Mouse (Mus musculus): ENCODE data around the gene Fam171a1. TPM values are rescaled to one million over a fixed set of nuclear protein-coding genes. Genes with fewer than 3 reads are reported as not detected.
"Not testable (repeated sequence)": the region's sequence is repeated elsewhere in the genome, so short reads cannot be mapped to it uniquely, and the experiment has no call there.

Gene Fam171a1
- polyA plus RNA-seq, 1 experiment from 2014 or later = 27.4 TPM

GRCm38 (mm10) chr2:3171774-3172173 is 57.8 kb downstream of the Fam171a1 start:
- 0 out of 2 replicates have a peak, but pooled peaks have one; percentile 47 for ATAC-seq (replicated peaks; ENCODE audit: insufficient number of reproducible peaks, low FRiP score, low TSS enrichment)
- peak overlapping the region; percentile 14; the same call in 1 of the 2 replicates for H3K4me2 ChIP-seq

GRCm38 (mm10) chr2:3172656-3173055 is 58.6 kb downstream of the Fam171a1 start:
- WGBS (ENCODE audit: insufficient replicate concordance) = 31% methylated on average over 3 of the region's 3 CpGs
- no peaks in the 10 kb centered on the region for H3K36me3 ChIP-seq (ENCODE audit: control insufficient read depth, insufficient read depth, low read length)
- peak overlapping the region; percentile 81 for H3K27ac ChIP-seq (ENCODE audit: low read depth, low read length)
- H3K4me2 ChIP-seq = no peak overlapping the region
- no peak overlapping the region for H3K9ac ChIP-seq (ENCODE audit: low read depth, low read length)
- 0 out of 2 replicates have a peak, but pooled peaks have one; percentile 31 for ATAC-seq (replicated peaks; ENCODE audit: insufficient number of reproducible peaks, low FRiP score, low TSS enrichment)
- H3K4me1 ChIP-seq (ENCODE audit: control insufficient read depth, insufficient read depth, low read length) = peaks cover 52% of the 10 kb centered on the region
- no peaks in the 10 kb centered on the region for H3K9me3 ChIP-seq (replicated peaks; ENCODE audit: control insufficient read depth, low read length)
- H3K27me3 ChIP-seq (ENCODE audit: control insufficient read depth, insufficient read depth, low read length) = no peaks in the 10 kb centered on the region
- H3K4me3 ChIP-seq (ENCODE audit: low read depth, low read length) = no peak overlapping the region

More at GRCm38 (mm10) chr2:3171774-3172173, 57.8 kb downstream of the Fam171a1 start:
- H3K4me3 ChIP-seq (ENCODE audit: low read depth, low read length) = no peak overlapping the region
- H3K36me3 ChIP-seq (ENCODE audit: control insufficient read depth, insufficient read depth, low read length) = no peaks in the 10 kb centered on the region
- peak overlapping the region; percentile 81 for H3K27ac ChIP-seq (ENCODE audit: low read depth, low read length)
- 8% methylated on average over 3 of the region's 3 CpGs for WGBS (ENCODE audit: insufficient replicate concordance)
- no peaks in the 10 kb centered on the region for H3K27me3 ChIP-seq (ENCODE audit: control insufficient read depth, insufficient read depth, low read length)
- H3K9me3 ChIP-seq (replicated peaks; ENCODE audit: control insufficient read depth, low read length) = no peaks in the 10 kb centered on the region
- no peak overlapping the region for H3K9ac ChIP-seq (ENCODE audit: low read depth, low read length)
- peaks cover 60% of the 10 kb centered on the region for H3K4me1 ChIP-seq (ENCODE audit: control insufficient read depth, insufficient read depth, low read length)

GRCm38 (mm10) chr2:3174890-3175289 is 60.9 kb downstream of the Fam171a1 start:
- no peak overlapping the region for H3K4me3 ChIP-seq (ENCODE audit: low read depth, low read length)
- H3K27me3 ChIP-seq (ENCODE audit: control insufficient read depth, insufficient read depth, low read length) = no peaks in the 10 kb centered on the region
- no peak overlapping the region for H3K4me2 ChIP-seq
- H3K36me3 ChIP-seq (ENCODE audit: control insufficient read depth, insufficient read depth, low read length) = no peaks in the 10 kb centered on the region
- H3K4me1 ChIP-seq (ENCODE audit: control insufficient read depth, insufficient read depth, low read length) = peaks cover 45% of the 10 kb centered on the region
- H3K27ac ChIP-seq (ENCODE audit: low read depth, low read length) = no peak overlapping the region
- no peaks in the 10 kb centered on the region for H3K9me3 ChIP-seq (replicated peaks; ENCODE audit: control insufficient read depth, low read length)
- WGBS (ENCODE audit: insufficient replicate concordance) = 89% methylated on average over 5 of the region's 5 CpGs
- no peak overlapping the region for H3K9ac ChIP-seq (ENCODE audit: low read depth, low read length)
- ATAC-seq (replicated peaks; ENCODE audit: insufficient number of reproducible peaks, low FRiP score, low TSS enrichment) = no peak

GRCm38 (mm10) chr2:3175988-3176387 is 62.0 kb downstream of the Fam171a1 start:
- not testable (repeated sequence) for H3K9ac ChIP-seq (ENCODE audit: low read depth, low read length); H3K27me3 ChIP-seq (ENCODE audit: control insufficient read depth, insufficient read depth, low read length); H3K27ac ChIP-seq (ENCODE audit: low read depth, low read length); H3K4me2 ChIP-seq; ATAC-seq (replicated peaks; ENCODE audit: insufficient number of reproducible peaks, low FRiP score, low TSS enrichment); H3K36me3 ChIP-seq (ENCODE audit: control insufficient read depth, insufficient read depth, low read length); H3K9me3 ChIP-seq (replicated peaks; ENCODE audit: control insufficient read depth, low read length); H3K4me3 ChIP-seq (ENCODE audit: low read depth, low read length)
- peaks cover 46% of the 10 kb centered on the region for H3K4me1 ChIP-seq (ENCODE audit: control insufficient read depth, insufficient read depth, low read length)
- 86% methylated on average over 4 of the region's 4 CpGs for WGBS (ENCODE audit: insufficient replicate concordance)

GRCm38 (mm10) chr2:3176751-3177150 is 62.7 kb downstream of the Fam171a1 start:
- no peaks in the 10 kb centered on the region for H3K27me3 ChIP-seq (ENCODE audit: control insufficient read depth, insufficient read depth, low read length)
- no peak overlapping the region for H3K4me2 ChIP-seq
- H3K9me3 ChIP-seq (replicated peaks; ENCODE audit: control insufficient read depth, low read length) = no peaks in the 10 kb centered on the region
- no peak overlapping the region for H3K4me3 ChIP-seq (ENCODE audit: low read depth, low read length)
- 77% methylated on average over 3 of the region's 3 CpGs for WGBS (ENCODE audit: insufficient replicate concordance)
- no peak overlapping the region for H3K27ac ChIP-seq (ENCODE audit: low read depth, low read length)
- H3K36me3 ChIP-seq (ENCODE audit: control insufficient read depth, insufficient read depth, low read length) = no peaks in the 10 kb centered on the region
- ATAC-seq (replicated peaks; ENCODE audit: insufficient number of reproducible peaks, low FRiP score, low TSS enrichment) = no peak
- no peak overlapping the region for H3K9ac ChIP-seq (ENCODE audit: low read depth, low read length)
- peaks cover 48% of the 10 kb centered on the region for H3K4me1 ChIP-seq (ENCODE audit: control insufficient read depth, insufficient read depth, low read length)

- Histone ChIP-seq H3K27ac (ENCODE audit: low read depth, low read length) (no peak overlapping the region), H3K27me3 (ENCODE audit: control insufficient read depth, insufficient read depth, low read length) (no peaks in the 10 kb centered on the region), H3K4me1 (ENCODE audit: control insufficient read depth, insufficient read depth, low read length) (peaks cover 31% of the 10 kb centered on the region), H3K9ac (ENCODE audit: low read depth, low read length) (no peak overlapping the region), H3K9me3 (replicated peaks; ENCODE audit: control insufficient read depth, low read length) (no peaks in the 10 kb centered on the region), H3K4me2 (no peak overlapping the region), H3K36me3 (ENCODE audit: control insufficient read depth, insufficient read depth, low read length) (no peaks in the 10 kb centered on the region), H3K4me3 (ENCODE audit: low read depth, low read length) (no peak overlapping the region)
- no peak for ATAC-seq (replicated peaks; ENCODE audit: insufficient number of reproducible peaks, low FRiP score, low TSS enrichment)
- 66% methylated on average over 4 of the region's 4 CpGs for WGBS (ENCODE audit: insufficient replicate concordance)
Observed at GRCm38 (mm10) chr2:3180550-3180949, 66.5 kb downstream of the Fam171a1 start.

GRCm38 (mm10) chr2:3183656-3184055 is 69.6 kb downstream of the Fam171a1 start:
- no peaks in the 10 kb centered on the region; the same call in 1 of the 2 replicates for H3K36me3 ChIP-seq (ENCODE audit: control insufficient read depth, insufficient read depth, low read length)
- 88% methylated on average over 5 of the region's 5 CpGs for WGBS (ENCODE audit: insufficient replicate concordance)
- no peaks in the 10 kb centered on the region for H3K27me3 ChIP-seq (ENCODE audit: control insufficient read depth, insufficient read depth, low read length)
- H3K4me3 ChIP-seq (ENCODE audit: low read depth, low read length) = no peak overlapping the region
- no peak for ATAC-seq (replicated peaks; ENCODE audit: insufficient number of reproducible peaks, low FRiP score, low TSS enrichment)
- H3K4me2 ChIP-seq = no peak overlapping the region
- H3K27ac ChIP-seq (ENCODE audit: low read depth, low read length) = no peak overlapping the region
- no peak overlapping the region for H3K9ac ChIP-seq (ENCODE audit: low read depth, low read length)
- H3K4me1 ChIP-seq (ENCODE audit: control insufficient read depth, insufficient read depth, low read length) = peaks cover 29% of the 10 kb centered on the region
- H3K9me3 ChIP-seq (replicated peaks; ENCODE audit: control insufficient read depth, low read length) = no peaks in the 10 kb centered on the region

- H3K36me3 ChIP-seq (ENCODE audit: control insufficient read depth, insufficient read depth, low read length) = no peaks in the 10 kb centered on the region; the same call in none of the 2 replicates
- H3K4me3 ChIP-seq (ENCODE audit: low read depth, low read length) = no peak overlapping the region
- H3K27me3 ChIP-seq (ENCODE audit: control insufficient read depth, insufficient read depth, low read length) = no peaks in the 10 kb centered on the region
- H3K4me2 ChIP-seq = no peak overlapping the region
- H3K9ac ChIP-seq (ENCODE audit: low read depth, low read length) = no peak overlapping the region
- peaks cover 13% of the 10 kb centered on the region for H3K4me1 ChIP-seq (ENCODE audit: control insufficient read depth, insufficient read depth, low read length)
- no peak for ATAC-seq (replicated peaks; ENCODE audit: insufficient number of reproducible peaks, low FRiP score, low TSS enrichment)
- no peaks in the 10 kb centered on the region for H3K9me3 ChIP-seq (replicated peaks; ENCODE audit: control insufficient read depth, low read length)
- no peak overlapping the region for H3K27ac ChIP-seq (ENCODE audit: low read depth, low read length)
- 84% methylated on average over 5 of the region's 5 CpGs for WGBS (ENCODE audit: insufficient replicate concordance)
Observed at GRCm38 (mm10) chr2:3185335-3185734, 71.3 kb downstream of the Fam171a1 start.

GRCm38 (mm10) chr2:3188745-3189475 is 74.9 kb downstream of the Fam171a1 start:
- H3K27ac ChIP-seq (ENCODE audit: low read depth, low read length) = no peak overlapping the region
- ATAC-seq (replicated peaks; ENCODE audit: insufficient number of reproducible peaks, low FRiP score, low TSS enrichment) = no peak
- no peak overlapping the region for H3K4me3 ChIP-seq (ENCODE audit: low read depth, low read length)
- H3K36me3 ChIP-seq (ENCODE audit: control insufficient read depth, insufficient read depth, low read length) = no peaks in the 10 kb centered on the region; the same call in none of the 2 replicates
- no peaks in the 10 kb centered on the region for H3K27me3 ChIP-seq (ENCODE audit: control insufficient read depth, insufficient read depth, low read length)
- 75% methylated on average over 10 of the region's 10 CpGs for WGBS (ENCODE audit: insufficient replicate concordance)
- no peak overlapping the region for H3K9ac ChIP-seq (ENCODE audit: low read depth, low read length)
- H3K4me2 ChIP-seq = no peak overlapping the region
- no peaks in the 10 kb centered on the region for H3K9me3 ChIP-seq (replicated peaks; ENCODE audit: control insufficient read depth, low read length)
- H3K4me1 ChIP-seq (ENCODE audit: control insufficient read depth, insufficient read depth, low read length) = no peaks in the 10 kb centered on the region

All from heart, embryonic 11.5 days (tissue).